Mouse (Mus musculus): ENCODE measurements around the gene Myzap. TPM values are rescaled to one million over a fixed set of nuclear protein-coding genes. Genes with fewer than 3 reads are reported as not detected.
A peak's percentile ranks its signal among the peaks of the same experiment; 100 is the strongest.
"Not testable (repeated sequence)": the region's sequence is repeated elsewhere in the genome, so short reads cannot be mapped to it uniquely, and the experiment has no call there.

The Myzap gene
- total RNA-seq, 2 experiments from 2014 or later: 3.8 to 3.9 TPM

- no peak for DNase-seq (ENCODE audit: low spot score)
These were observed 107.2 kb downstream of the Myzap start for GRCm38 (mm10) chr9:71484871-71485474.

GRCm38 (mm10) chr9:71483872-71484271, 108.3 kb downstream of the Myzap start:
- DNase-seq (ENCODE audit: low spot score): not testable (repeated sequence)

- DNase-seq (ENCODE audit: low spot score): no peak
These were observed 111.9 kb downstream of the Myzap start for GRCm38 (mm10) chr9:71480305-71480704.

- no peak for DNase-seq (ENCODE audit: low spot score)
These were observed 112.7 kb downstream of the Myzap start for GRCm38 (mm10) chr9:71479413-71479812.

- no peak for DNase-seq (ENCODE audit: low spot score)
These were observed 113.6 kb downstream of the Myzap start for GRCm38 (mm10) chr9:71478596-71478995.

- no peak for DNase-seq (ENCODE audit: low spot score)
These were observed 115.6 kb downstream of the Myzap start for GRCm38 (mm10) chr9:71476601-71477000.

- DNase-seq (ENCODE audit: low spot score): no peak
These were observed 116.6 kb downstream of the Myzap start for GRCm38 (mm10) chr9:71475536-71475935.

- DNase-seq (ENCODE audit: low spot score): no peak
These were observed 124.7 kb downstream of the Myzap start for GRCm38 (mm10) chr9:71467434-71467833.

GRCm38 (mm10) chr9:71466111-71466510, 126.0 kb downstream of the Myzap start:
- DNase-seq (ENCODE audit: low spot score): peak; percentile 13

GRCm38 (mm10) chr9:71463072-71463667, 129.0 kb downstream of the Myzap start:
- DNase-seq (ENCODE audit: low spot score): no peak

GRCm38 (mm10) chr9:71456738-71457137, 135.4 kb downstream of the Myzap start:
- no peak for DNase-seq (ENCODE audit: low spot score)

Other genes with a start within 250 kb of the Myzap start
- gene Polr2m, start 106.4 kb downstream of the Myzap start, total RNA-seq (2021): 100 to 1,000 TPM; 198 to 199 TPM
- gene Cgnl1, start 179.2 kb upstream of the Myzap start, total RNA-seq (2021): 1 to 10 TPM; 3.9 to 4.1 TPM

Data from gastrocnemius, adult 18-20 months (tissue).